8 mouse cellular contexts compared by ENCODE assay signal in genomic region chr11:33162211-33162997, GRCm38 (mm10). TPM values are rescaled to one million over a fixed set of nuclear protein-coding genes. Genes with fewer than 3 reads are reported as not detected.
DNase-seq lines count a peak whose midpoint lies in the region; ATAC-seq and TF ChIP-seq lines count a peak whose summit lies in the region.

No protein-coding gene starts in this region.

- ATAC-seq in granulocyte monocyte progenitor cell, adult 5-6 weeks (replicated peaks; ENCODE audit: poor library complexity, severe bottlenecking): peak; percentile 67
- peak; percentile 52 for ATAC-seq in intestine, postnatal 0 days
- peak; percentile 68 for ATAC-seq in limb, embryonic 13.5 days (ENCODE audit: low FRiP score, low read depth)
- ATAC-seq in midbrain, embryonic 14.5 days (ENCODE audit: low FRiP score, low TSS enrichment): peak; percentile 68

- H3K9me3 ChIP-seq in intestine, postnatal 0 days (ENCODE audit: control insufficient read depth): no peaks in the 10 kb centered on the region
- H3K9me3 ChIP-seq in limb, embryonic 13.5 days: no peaks in the 10 kb centered on the region
- H3K9me3 ChIP-seq in midbrain, embryonic 14.5 days (ENCODE audit: control insufficient read depth, low read length): no peaks in the 10 kb centered on the region

- H3K4me1 ChIP-seq in intestine, postnatal 0 days (replicated peaks; ENCODE audit: control insufficient read depth, insufficient read depth, low read length): no peaks in the 10 kb centered on the region
- H3K4me1 ChIP-seq in limb, embryonic 13.5 days: peaks cover 31% of the 10 kb centered on the region
- peaks cover 12% of the 10 kb centered on the region for H3K4me1 ChIP-seq in midbrain, embryonic 14.5 days (ENCODE audit: control insufficient read depth, insufficient read depth, low read length)

- no peaks in the 10 kb centered on the region for H3K27me3 ChIP-seq in intestine, postnatal 0 days (replicated peaks; ENCODE audit: control insufficient read depth, insufficient read depth, low read length)
- 0 out of 2 replicates have a peak, but pooled peaks cover 1% of the 10 kb centered on the region for H3K27me3 ChIP-seq in limb, embryonic 13.5 days
- H3K27me3 ChIP-seq in midbrain, embryonic 14.5 days (ENCODE audit: control insufficient read depth, insufficient read depth, low read length): no peaks in the 10 kb centered on the region

- H3K27ac ChIP-seq in intestine, postnatal 0 days (ENCODE audit: low read depth, low read length): peak overlapping the region; percentile 76
- H3K27ac ChIP-seq in limb, embryonic 13.5 days: peak overlapping the region; percentile 84
- H3K27ac ChIP-seq in midbrain, embryonic 14.5 days (replicated peaks; ENCODE audit: low read depth, low read length): peak overlapping the region; percentile 98

- 3% methylated on average over 53 of the region's 53 CpGs for WGBS in intestine, postnatal 0 days
- 3% methylated on average over 50 of the region's 53 CpGs for WGBS in limb, embryonic 13.5 days
- WGBS in midbrain, embryonic 14.5 days: 3% methylated on average over 51 of the region's 53 CpGs

- peak overlapping the region; percentile 87 for H3K9ac ChIP-seq in intestine, postnatal 0 days (ENCODE audit: low read depth, low read length)
- peak overlapping the region; percentile 99 for H3K9ac ChIP-seq in limb, embryonic 13.5 days
- peak overlapping the region; percentile 87 for H3K9ac ChIP-seq in midbrain, embryonic 14.5 days (replicated peaks; ENCODE audit: low read length)

- TF ChIP-seq CTCF in intestine, postnatal 0 days (IDR thresholded peaks at IDR 0.05; ENCODE audit: low read depth): no peak

- DNase-seq in ovary, adult 18-20 months (ENCODE audit: low spot score): peak; percentile 46
- no peak for DNase-seq in ovary, postnatal 10 days (ENCODE audit: low spot score)
- peak; percentile 85 for DNase-seq in embryo, embryonic 9.5 days (ENCODE audit: extremely low spot score)
- peak; percentile 86 for DNase-seq in midbrain, embryonic 14.5 days
- peak; percentile 27 to 48 for DNase-seq in spleen, postnatal 14 days (ENCODE audit: low spot score in 2 of 2)

- H3K4me3 ChIP-seq in intestine, postnatal 0 days (ENCODE audit: low read depth, low read length): peak overlapping the region; percentile 78
- peak overlapping the region; percentile 98 for H3K4me3 ChIP-seq in limb, embryonic 13.5 days
- H3K4me3 ChIP-seq in midbrain, embryonic 14.5 days (replicated peaks; ENCODE audit: low read depth, low read length): peak overlapping the region; percentile 93

- peak overlapping the region; percentile 90 for H3K4me2 ChIP-seq in intestine, postnatal 0 days (replicated peaks; ENCODE audit: low read depth)
- peak overlapping the region; percentile 93 for H3K4me2 ChIP-seq in limb, embryonic 13.5 days (replicated peaks)
- peak overlapping the region; percentile 73 for H3K4me2 ChIP-seq in midbrain, embryonic 14.5 days (ENCODE audit: low read length)

- H3K36me3 ChIP-seq in intestine, postnatal 0 days (ENCODE audit: control insufficient read depth, insufficient read depth): peaks cover 24% of the 10 kb centered on the region
- H3K36me3 ChIP-seq in limb, embryonic 13.5 days: peaks cover 38% of the 10 kb centered on the region
- H3K36me3 ChIP-seq in midbrain, embryonic 14.5 days (ENCODE audit: control insufficient read depth, insufficient read depth, low read length): peaks cover 37% of the 10 kb centered on the region

RNA-seq across cellular contexts. Expression of gene Npm1, which starts 0.6 kb away (rescaled TPM):
- 2,328 and 2,367 TPM in 2 replicates for total RNA-seq in granulocyte monocyte progenitor cell, adult 5-6 weeks (2014; fragmentation: Nextera tagmentation)
- 3,358 and 3,800 TPM in 2 replicates for total RNA-seq in granulocyte monocyte progenitor cell, adult 5-6 weeks (2017)
- 296 and 303 TPM in 2 replicates for polyA plus RNA-seq in intestine, postnatal 0 days (2015; fragmentation: Nextera tagmentation; extraction: Ambion mirVana)
- polyA plus RNA-seq in limb, embryonic 13.5 days (2015; fragmentation: Nextera tagmentation; extraction: Ambion mirVana): 1,176 and 1,233 TPM in 2 replicates
- 485 and 506 TPM in 2 replicates for polyA plus RNA-seq in midbrain, embryonic 14.5 days (2014; fragmentation: Nextera tagmentation; extraction: Ambion mirVana)

RNA-seq across cellular contexts. Expression of gene Fgf18, which starts 15.2 kb away (rescaled TPM):
- not detected in 2 replicates for total RNA-seq in granulocyte monocyte progenitor cell, adult 5-6 weeks (2014; fragmentation: Nextera tagmentation)
- total RNA-seq in granulocyte monocyte progenitor cell, adult 5-6 weeks (2017): not detected in 2 replicates
- 1.1 TPM in 2 replicates for polyA plus RNA-seq in intestine, postnatal 0 days (2015; fragmentation: Nextera tagmentation; extraction: Ambion mirVana)
- polyA plus RNA-seq in limb, embryonic 13.5 days (2015; fragmentation: Nextera tagmentation; extraction: Ambion mirVana): 17.0 and 18.8 TPM in 2 replicates
- polyA plus RNA-seq in midbrain, embryonic 14.5 days (2014; fragmentation: Nextera tagmentation; extraction: Ambion mirVana): 4.7 and 5.5 TPM in 2 replicates

RNA-seq across cellular contexts. Expression of gene Tlx3, which starts 41.0 kb away (rescaled TPM):
- not detected in 2 replicates for total RNA-seq in granulocyte monocyte progenitor cell, adult 5-6 weeks (2014; fragmentation: Nextera tagmentation)
- total RNA-seq in granulocyte monocyte progenitor cell, adult 5-6 weeks (2017): not detected in 2 replicates
- polyA plus RNA-seq in intestine, postnatal 0 days (2015; fragmentation: Nextera tagmentation; extraction: Ambion mirVana): not detected in 2 replicates
- not detected in 2 replicates for polyA plus RNA-seq in limb, embryonic 13.5 days (2015; fragmentation: Nextera tagmentation; extraction: Ambion mirVana)
- polyA plus RNA-seq in midbrain, embryonic 14.5 days (2014; fragmentation: Nextera tagmentation; extraction: Ambion mirVana): 3.3 and 6.2 TPM in 2 replicates
